Mouse (Mus musculus) embryonic fibroblast, embryonic 13.5 days (primary cell): Measurements from ENCODE around the gene Gm45021.

Source experiments
- CTCF ChIP-seq: IDR thresholded peaks from 2 replicates; pipeline ENCODE4 v1.5.1; 2011; ENCODE audit warnings: mild to moderate bottlenecking, control low read depth, low read length, moderate library complexity, borderline replicate concordance; ENCODE audit not compliant: insufficient read depth
- POLR2A ChIP-seq: IDR thresholded peaks from 2 replicates; pipeline ENCODE4 v1.6.1; 2011; ENCODE audit warnings: low read depth, mild to moderate bottlenecking, control low read depth, low read length, moderate library complexity

DNA sequence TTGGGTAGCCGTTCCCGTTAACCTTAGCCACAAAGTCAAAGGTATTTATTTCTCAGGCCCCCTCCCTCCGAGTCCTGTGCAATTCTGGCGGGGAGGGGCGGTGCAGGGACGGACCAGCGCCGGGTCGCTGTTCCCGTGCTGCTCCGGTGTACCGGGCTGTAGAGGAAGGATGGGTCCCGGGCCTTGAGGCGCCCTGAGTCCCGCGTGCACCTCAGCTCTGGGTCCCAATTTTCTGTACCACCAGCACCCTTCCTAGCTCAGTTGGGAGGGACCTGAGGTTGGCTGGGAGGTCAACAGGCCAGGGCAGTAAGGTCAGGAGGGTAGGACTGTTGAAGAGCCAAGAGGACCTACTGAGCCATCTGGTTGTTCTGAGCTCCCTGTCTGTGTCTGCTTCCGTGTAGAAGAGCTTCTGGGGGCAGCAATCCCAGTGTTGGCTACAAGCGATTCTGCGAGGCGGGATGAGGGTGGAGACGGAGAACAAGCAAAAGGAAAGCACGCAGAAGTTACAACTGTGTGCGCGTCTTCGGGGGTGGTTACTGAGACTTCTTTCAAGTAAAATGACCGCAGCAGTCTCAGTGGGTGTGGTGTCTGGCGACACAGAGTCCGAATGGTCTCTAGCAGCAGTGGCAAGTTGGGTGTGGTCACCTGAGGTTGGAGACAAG is 12.8 kb downstream of the Gm45021 start:
- peak; percentile 39 for TF ChIP-seq POLR2A
- no peak for TF ChIP-seq CTCF
